ENCODE assay signal across 20 mouse cellular contexts in genomic region chr10:99136337-99136736, GRCm38 (mm10). TPM values are rescaled to one million over a fixed set of nuclear protein-coding genes. Genes with fewer than 3 reads are reported as not detected.
DNase-seq lines count a peak whose midpoint lies in the region; ATAC-seq lines count a peak whose summit lies in the region.
"Had no signal": no experiment of that assay in that cellular context is flagged by ENCODE, and none has a peak within 500 bp of the region (broad histone marks: within the 10 kb centered on the region; RNA-seq: fewer than 3 reads in every experiment).

No protein-coding gene starts in this region.

- H3K4me2 ChIP-seq in intestine, embryonic 14.5 days (ENCODE audit: low read length): no peak overlapping the region
- no peak overlapping the region for H3K4me2 ChIP-seq in intestine, embryonic 16.5 days (ENCODE audit: low read depth, low read length)
- H3K4me2 ChIP-seq in midbrain, embryonic 13.5 days (replicated peaks): no peak overlapping the region
- H3K4me2 ChIP-seq in midbrain, embryonic 16.5 days (ENCODE audit: low read length): no peak overlapping the region
- H3K4me2 ChIP-seq: limb, embryonic 12.5 days had no signal

- H3K27ac ChIP-seq in intestine, embryonic 14.5 days (ENCODE audit: low read depth): no peak overlapping the region
- H3K27ac ChIP-seq in intestine, embryonic 16.5 days (ENCODE audit: low read length): no peak overlapping the region
- no peak overlapping the region for H3K27ac ChIP-seq in midbrain, embryonic 13.5 days
- no peak overlapping the region for H3K27ac ChIP-seq in midbrain, embryonic 16.5 days (ENCODE audit: low read length)
- H3K27ac ChIP-seq: limb, embryonic 12.5 days had no signal

- DNase-seq in cerebellum, adult 18-20 months: no peak
- peak; percentile 51 for DNase-seq in intestine, embryonic 14.5 days (ENCODE audit: low spot score)
- DNase-seq in Muller cell, postnatal 12 days (ENCODE audit: inconsistent ontology term): peak; percentile 19
- no peak for DNase-seq in right cerebral cortex, postnatal 36 days (ENCODE audit: low spot score in 2 of 2)
- DNase-seq: cerebellum, adult 9-10 months; embryo, embryonic 11 days; heart, adult 18-20 months; heart, postnatal 10 days; thymus, postnatal 14 days had no signal

- no peaks in the 10 kb centered on the region for H3K27me3 ChIP-seq in intestine, embryonic 14.5 days (replicated peaks; ENCODE audit: control insufficient read depth, insufficient read depth, low read length)
- no peaks in the 10 kb centered on the region for H3K27me3 ChIP-seq in intestine, embryonic 16.5 days (replicated peaks; ENCODE audit: control insufficient read depth, insufficient read depth, low read length)
- H3K27me3 ChIP-seq in midbrain, embryonic 13.5 days: no peaks in the 10 kb centered on the region
- no peaks in the 10 kb centered on the region for H3K27me3 ChIP-seq in midbrain, embryonic 16.5 days (ENCODE audit: control insufficient read depth, insufficient read depth, low read depth, low read length)
- H3K27me3 ChIP-seq: limb, embryonic 12.5 days had no signal

- H3K9me3 ChIP-seq in intestine, embryonic 14.5 days (ENCODE audit: control insufficient read depth, low read length): no peaks in the 10 kb centered on the region
- no peaks in the 10 kb centered on the region; the same call in 1 of the 2 replicates for H3K9me3 ChIP-seq in intestine, embryonic 16.5 days (ENCODE audit: control insufficient read depth, low read length)
- no peaks in the 10 kb centered on the region for H3K9me3 ChIP-seq in midbrain, embryonic 13.5 days
- H3K9me3 ChIP-seq in midbrain, embryonic 16.5 days (replicated peaks; ENCODE audit: control insufficient read depth, low read length, poor library complexity, severe bottlenecking): no peaks in the 10 kb centered on the region
- H3K9me3 ChIP-seq: limb, embryonic 12.5 days had no signal

- no peak overlapping the region for H3K4me3 ChIP-seq in intestine, embryonic 14.5 days (ENCODE audit: low read depth, low read length)
- no peak overlapping the region for H3K4me3 ChIP-seq in intestine, embryonic 16.5 days (ENCODE audit: low read length)
- no peak overlapping the region for H3K4me3 ChIP-seq in midbrain, embryonic 13.5 days (replicated peaks)
- H3K4me3 ChIP-seq in midbrain, embryonic 16.5 days (ENCODE audit: low read depth, low read length): no peak overlapping the region
- H3K4me3 ChIP-seq: limb, embryonic 12.5 days had no signal

- H3K36me3 ChIP-seq in intestine, embryonic 14.5 days (ENCODE audit: control insufficient read depth, insufficient read depth, low read length): peaks cover 10% of the 10 kb centered on the region; the same call in 1 of the 2 replicates
- no peaks in the 10 kb centered on the region for H3K36me3 ChIP-seq in intestine, embryonic 16.5 days (ENCODE audit: control insufficient read depth, insufficient read depth, low read length)
- peaks cover 29% of the 10 kb centered on the region for H3K36me3 ChIP-seq in midbrain, embryonic 13.5 days
- H3K36me3 ChIP-seq in midbrain, embryonic 16.5 days (ENCODE audit: control insufficient read depth, insufficient read depth, low read length): no peaks in the 10 kb centered on the region

- whole genome bisulfite sequencing in intestine, embryonic 14.5 days: 67% methylated on average over 5 of the region's 5 CpGs
- WGBS in intestine, embryonic 16.5 days: 59% methylated on average over 5 of the region's 5 CpGs
- 70% methylated on average over 5 of the region's 5 CpGs for WGBS in midbrain, embryonic 13.5 days
- 57% methylated on average over 5 of the region's 5 CpGs for WGBS in midbrain, embryonic 16.5 days

- H3K9ac ChIP-seq in intestine, embryonic 14.5 days (ENCODE audit: low read length): no peak overlapping the region
- H3K9ac ChIP-seq in intestine, embryonic 16.5 days (ENCODE audit: low read depth, low read length): no peak overlapping the region
- no peak overlapping the region for H3K9ac ChIP-seq in midbrain, embryonic 13.5 days (replicated peaks)
- no peak overlapping the region for H3K9ac ChIP-seq in midbrain, embryonic 16.5 days (ENCODE audit: low read depth, low read length)
- H3K9ac ChIP-seq: limb, embryonic 12.5 days had no signal

- no peaks in the 10 kb centered on the region for H3K4me1 ChIP-seq in intestine, embryonic 14.5 days (replicated peaks; ENCODE audit: control insufficient read depth, insufficient read depth, low read length)
- peaks cover 15% of the 10 kb centered on the region for H3K4me1 ChIP-seq in intestine, embryonic 16.5 days (ENCODE audit: control insufficient read depth, insufficient read depth, low read length)
- peaks cover 19% of the 10 kb centered on the region for H3K4me1 ChIP-seq in midbrain, embryonic 13.5 days (replicated peaks)
- 0 out of 2 replicates have a peak, but pooled peaks cover 2% of the 10 kb centered on the region for H3K4me1 ChIP-seq in midbrain, embryonic 16.5 days (ENCODE audit: control insufficient read depth, insufficient read depth, low read length)

- ATAC-seq in cerebellum, adult (ENCODE audit: insufficient number of reproducible peaks, low FRiP score, low TSS enrichment): 0 out of 2 replicates have a peak, but pooled peaks have one; percentile 54
- ATAC-seq in intestine, embryonic 14.5 days (replicated peaks; ENCODE audit: low FRiP score, low TSS enrichment, low read depth): no peak
- no peak for ATAC-seq in intestine, embryonic 16.5 days
- ATAC-seq in midbrain, embryonic 13.5 days: 0 out of 2 replicates have a peak, but pooled peaks have one; percentile 47
- no peak for ATAC-seq in midbrain, embryonic 16.5 days
- ATAC-seq: forebrain, embryonic 16.5 days had no signal

RNA-seq across cellular contexts. Expression of gene Phxr2, which starts 10.2 kb away (rescaled TPM):
- polyA plus RNA-seq in intestine, embryonic 14.5 days (2014; fragmentation: Nextera tagmentation; extraction: Ambion mirVana): not detected in 2 replicates
- polyA plus RNA-seq in intestine, embryonic 16.5 days (2015; fragmentation: Nextera tagmentation; extraction: Ambion mirVana): not detected in 2 replicates
- not detected in 2 replicates for polyA plus RNA-seq in midbrain, embryonic 13.5 days (2015; fragmentation: Nextera tagmentation; extraction: Ambion mirVana)
- not detected in 2 replicates for polyA plus RNA-seq in midbrain, embryonic 16.5 days (2015; fragmentation: Nextera tagmentation; extraction: Ambion mirVana)
- polyA plus RNA-seq: C2C12; kidney, embryonic 16.5 days; liver, embryonic 16.5 days; small intestine, adult 2 months; stomach, embryonic 14.5 days had no signal

RNA-seq across cellular contexts. Expression of gene Galnt4, which starts 28.4 kb away (rescaled TPM):
- 23.9 and 24.2 TPM in 2 replicates for polyA plus RNA-seq in intestine, embryonic 14.5 days (2014; fragmentation: Nextera tagmentation; extraction: Ambion mirVana)
- 19.3 and 21.6 TPM in 2 replicates for polyA plus RNA-seq in intestine, embryonic 16.5 days (2015; fragmentation: Nextera tagmentation; extraction: Ambion mirVana)
- 3.4 TPM in 2 replicates for polyA plus RNA-seq in midbrain, embryonic 13.5 days (2015; fragmentation: Nextera tagmentation; extraction: Ambion mirVana)
- 2.6 and 2.8 TPM in 2 replicates for polyA plus RNA-seq in midbrain, embryonic 16.5 days (2015; fragmentation: Nextera tagmentation; extraction: Ambion mirVana)

RNA-seq across cellular contexts. Expression of gene Poc1b, which starts 29.5 kb away (rescaled TPM):
- polyA plus RNA-seq in intestine, embryonic 14.5 days (2014; fragmentation: Nextera tagmentation; extraction: Ambion mirVana): 29.7 and 33.5 TPM in 2 replicates
- 20.1 and 20.5 TPM in 2 replicates for polyA plus RNA-seq in intestine, embryonic 16.5 days (2015; fragmentation: Nextera tagmentation; extraction: Ambion mirVana)
- 12.8 and 13.7 TPM in 2 replicates for polyA plus RNA-seq in midbrain, embryonic 13.5 days (2015; fragmentation: Nextera tagmentation; extraction: Ambion mirVana)
- polyA plus RNA-seq in midbrain, embryonic 16.5 days (2015; fragmentation: Nextera tagmentation; extraction: Ambion mirVana): 10.5 and 11.2 TPM in 2 replicates

Comparison
In these comparisons a context has a peak if more than half of its experiments do, and no peak if none do; other contexts are left out.
1. ATAC-seq: peak in cerebellum, adult (single experiment) and midbrain, embryonic 13.5 days (single experiment); none in intestine, embryonic 14.5 days (single experiment), intestine, embryonic 16.5 days (single experiment) and midbrain, embryonic 16.5 days (single experiment).
2. DNase-seq: peak in intestine, embryonic 14.5 days (single experiment) and Muller cell, postnatal 12 days (single experiment); none in cerebellum, adult 18-20 months (0 of 2) and right cerebral cortex, postnatal 36 days (0 of 2).